Mouse (Mus musculus): ENCODE measurements around the gene 3830417A13Rik.

3830417A13Rik gene

GRCm38 (mm10) chrX:64173248-64173647 is at the start of gene 3830417A13Rik:
Gene 3830417A13Rik, plus strand, starts transcription at chrX:64173548.
- DNase-seq (ENCODE audit: inconsistent age in 2 of 2, low spot score in 1 of 2), result no peak

- no peak for DNase-seq (ENCODE audit: inconsistent age in 2 of 2, low spot score in 1 of 2)
Measured at GRCm38 (mm10) chrX:64152098-64152497, 21.2 kb upstream of the 3830417A13Rik start, which contains the start of gene Gm6760. Gene Gm6760, minus strand, starts transcription at chrX:64152198.

- no peak for DNase-seq (ENCODE audit: inconsistent age in 2 of 2, low spot score in 1 of 2)
Measured at GRCm38 (mm10) chrX:64181246-64181645, 7.9 kb downstream of the 3830417A13Rik start.

Measured in adrenal gland, adult (tissue).